Mouse (Mus musculus) yolk sac, embryonic 10.5 days (tissue): ENCODE measurements around the gene Epb41l2.

Experiments
- DNase-seq: peaks from one replicate; pipeline ENCODE4 v3.0.0-alpha.2; 2017; ENCODE audit warnings: low spot score

The Epb41l2 gene

DNA sequence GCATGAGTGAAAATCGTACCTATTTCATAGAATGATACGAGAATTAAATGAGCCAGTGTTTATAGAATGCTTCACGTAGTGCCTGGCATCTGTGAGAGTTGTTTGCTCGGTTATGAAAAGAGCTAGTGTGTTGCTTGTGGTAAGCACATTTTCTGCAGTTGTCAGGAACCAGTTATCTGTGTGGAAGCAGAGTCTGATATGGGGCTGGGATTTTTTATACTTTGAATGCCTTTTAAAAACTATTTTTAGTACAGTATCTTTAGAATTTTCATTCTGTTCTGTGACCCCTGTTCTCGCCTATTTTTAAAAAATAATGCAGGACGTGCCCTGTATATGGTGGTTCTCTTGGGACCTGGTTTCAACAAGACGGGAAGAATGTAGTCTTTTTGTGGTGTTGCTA lies 6.1 kb downstream of the Epb41l2 start:
- DNase-seq = no peak

DNA sequence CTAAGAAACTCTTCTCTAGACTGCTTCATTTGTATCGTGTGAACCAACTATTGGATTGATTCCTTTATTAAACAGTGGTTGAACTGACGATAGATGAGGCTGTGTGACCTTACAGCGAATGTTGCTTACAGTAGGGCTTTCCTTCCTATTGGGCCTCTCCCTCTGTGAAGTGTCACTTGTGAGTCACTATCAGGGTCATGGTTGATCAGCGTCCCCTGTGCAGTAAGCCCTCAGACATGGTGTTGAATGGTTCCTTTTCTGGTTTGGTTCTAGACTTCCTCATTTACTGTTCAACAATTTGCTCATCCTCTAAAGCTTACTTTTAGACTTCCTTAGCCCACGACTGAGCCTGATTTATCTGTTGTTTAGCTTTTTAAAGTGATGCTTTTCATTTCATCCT lies 7.1 kb downstream of the Epb41l2 start:
- no peak for DNase-seq

DNA sequence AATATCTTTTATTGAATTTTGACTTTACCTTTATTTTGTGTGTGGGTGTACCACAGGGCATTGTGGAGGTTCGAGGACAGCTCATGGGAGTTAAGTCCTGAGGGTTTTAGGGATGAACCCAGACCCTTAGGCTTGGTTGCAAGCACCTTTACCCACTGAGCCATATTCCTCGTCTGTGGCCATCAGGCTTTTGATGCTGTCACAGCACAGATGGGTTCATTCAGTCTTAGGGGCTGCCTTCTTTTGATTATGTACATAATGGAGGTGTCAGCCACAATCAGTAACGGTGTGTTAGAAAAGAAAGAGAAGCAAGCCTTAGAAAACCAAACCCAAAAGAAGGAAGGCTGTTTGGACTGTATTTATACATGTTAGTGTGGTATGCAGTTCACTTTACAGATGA lies 9.3 kb downstream of the Epb41l2 start:
- no peak for DNase-seq

DNA sequence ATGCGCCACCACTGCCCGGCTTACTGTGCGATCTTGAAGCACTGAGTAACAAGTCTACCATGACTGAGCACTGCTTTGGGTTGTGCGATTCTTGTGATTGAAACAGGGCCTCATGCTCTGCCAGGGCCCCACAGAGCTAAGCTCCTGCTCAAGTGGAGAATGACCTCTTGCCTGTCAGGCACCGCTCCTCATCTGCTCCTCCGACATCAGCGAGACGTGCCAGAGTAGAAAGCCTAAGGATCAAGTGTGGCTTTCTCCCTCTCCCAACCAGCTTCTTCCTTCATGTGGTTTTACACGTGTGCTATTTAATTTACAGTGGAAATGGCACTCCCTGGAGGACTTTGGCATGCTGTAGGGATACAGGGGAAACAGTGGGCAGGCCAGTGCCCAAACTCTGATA lies 10.1 kb downstream of the Epb41l2 start:
- DNase-seq = no peak

DNA sequence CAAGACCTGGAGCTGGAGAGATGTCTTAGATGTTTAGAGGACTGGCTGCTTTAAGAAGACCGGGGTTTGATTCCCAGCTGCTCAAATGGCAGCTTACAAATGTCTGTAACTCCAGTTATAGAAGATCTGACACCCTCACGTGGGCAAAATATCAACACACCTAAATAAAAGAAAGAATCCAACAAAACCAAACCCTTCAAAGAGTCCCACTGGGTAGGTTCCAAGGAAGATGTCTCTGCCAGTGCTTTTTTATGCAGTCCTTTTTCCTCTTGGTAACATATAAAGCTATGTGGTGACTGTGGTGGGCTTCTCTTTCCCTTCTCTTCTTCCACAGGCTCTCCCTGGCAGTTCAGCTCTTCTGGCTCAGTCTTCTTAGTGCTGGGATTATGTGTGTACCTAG lies 11.7 kb downstream of the Epb41l2 start:
- DNase-seq = no peak

DNA sequence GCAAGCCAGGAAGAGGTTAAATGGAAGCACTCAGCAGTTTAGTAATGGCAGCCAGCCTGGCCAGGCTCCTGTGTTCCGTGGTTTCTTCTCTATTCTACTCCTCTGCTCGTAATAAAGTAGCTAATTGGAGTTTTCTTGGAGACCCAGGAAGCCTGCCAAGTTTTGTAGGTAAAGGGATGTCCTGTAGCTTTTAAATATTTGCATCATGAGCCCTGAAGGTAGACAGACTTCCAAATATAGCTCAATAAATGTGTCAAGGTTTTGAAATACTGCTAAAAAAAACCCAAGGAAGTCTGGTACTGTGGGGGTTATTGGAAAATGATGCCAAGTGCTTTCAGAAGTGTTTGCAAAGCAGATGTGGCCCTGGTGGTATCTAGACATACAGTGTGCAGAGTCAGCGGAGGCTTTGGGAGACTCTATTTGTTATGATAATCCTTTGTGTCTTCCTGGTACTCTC lies 12.3 kb downstream of the Epb41l2 start:
- no peak for DNase-seq

DNA sequence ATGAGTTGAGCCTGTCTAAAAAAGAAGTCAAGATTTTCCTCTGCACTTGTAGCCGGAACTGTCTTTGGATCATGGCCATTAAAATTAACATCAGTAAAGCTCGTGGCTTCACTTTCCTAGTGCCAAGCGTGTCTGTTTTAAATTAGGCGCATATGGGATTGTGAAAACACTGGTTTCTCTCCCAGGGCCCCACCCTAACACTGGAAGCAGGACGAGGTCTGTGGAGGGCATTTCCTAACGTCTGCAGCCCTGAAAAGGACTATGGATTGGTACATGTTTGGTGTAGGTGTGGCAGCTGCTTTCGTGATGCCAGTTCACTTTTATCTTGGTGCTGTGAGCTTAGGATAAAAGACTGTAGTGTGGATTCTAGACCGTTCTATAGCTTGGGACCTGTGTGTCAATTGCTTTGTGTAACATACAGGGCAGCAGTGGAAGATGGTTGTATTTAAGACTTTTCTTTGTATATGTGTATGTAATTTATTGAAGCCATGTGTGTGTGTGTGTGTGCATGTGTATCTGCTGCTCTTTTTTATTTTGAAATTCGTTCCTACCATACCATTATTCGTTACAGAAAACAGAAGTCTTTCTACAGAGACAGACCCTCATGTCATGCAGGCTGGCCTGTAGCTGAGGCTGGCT lies 13.0 kb downstream of the Epb41l2 start:
- no peak for DNase-seq

DNA sequence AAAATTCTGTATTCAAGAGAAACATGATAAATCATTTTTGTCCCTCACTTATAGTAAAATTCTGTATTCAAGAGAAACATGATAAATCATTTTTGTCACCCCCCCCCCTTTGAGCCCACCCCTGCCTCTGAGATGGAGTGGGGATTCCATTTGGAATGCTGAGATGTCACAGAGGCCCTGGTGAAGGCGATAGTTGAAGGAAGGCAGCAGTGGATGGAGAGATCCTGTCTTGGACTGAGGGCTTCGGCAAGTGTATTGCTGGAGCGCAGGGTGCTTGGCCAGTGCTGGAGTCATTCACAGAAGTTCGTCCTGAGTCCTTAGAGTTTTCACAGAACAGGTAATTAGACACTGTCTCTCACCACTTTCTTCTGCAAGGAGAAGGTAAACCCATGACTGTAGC lies 15.4 kb downstream of the Epb41l2 start:
- DNase-seq = no peak

DNA sequence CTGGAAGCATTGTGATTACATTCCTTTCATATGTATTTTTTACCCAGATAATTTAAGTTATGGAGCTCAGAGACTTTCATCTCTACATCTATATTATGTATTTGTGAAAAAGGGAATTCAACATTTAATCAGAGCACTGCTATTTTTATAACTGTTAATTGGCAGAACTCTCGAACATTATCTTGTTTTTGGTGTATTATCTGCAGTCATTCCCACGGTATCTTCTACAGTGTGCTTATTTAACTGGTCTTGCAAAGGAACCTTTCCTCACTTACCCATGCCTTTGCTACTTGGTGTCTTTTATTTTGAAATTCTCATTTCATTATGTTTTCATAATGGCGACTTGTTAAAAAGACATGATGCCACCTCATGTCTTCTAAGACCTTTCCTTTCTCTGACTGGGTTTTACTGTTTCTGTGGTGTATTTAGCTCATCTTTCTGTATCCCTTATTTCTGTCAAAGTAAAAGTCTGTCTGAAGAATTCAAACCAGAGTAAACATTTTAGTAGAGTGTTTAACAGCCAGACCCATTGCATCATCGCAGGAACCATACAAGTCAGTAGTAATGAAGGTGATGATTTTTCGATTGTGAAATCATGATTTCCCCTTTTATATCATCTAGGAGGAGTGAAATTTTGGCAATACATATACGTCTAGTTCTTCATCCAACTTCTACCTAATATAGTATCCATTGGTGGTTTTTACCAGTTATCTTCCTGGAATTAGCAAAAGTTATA lies 21.3 kb downstream of the Epb41l2 start:
- no peak for DNase-seq

DNA sequence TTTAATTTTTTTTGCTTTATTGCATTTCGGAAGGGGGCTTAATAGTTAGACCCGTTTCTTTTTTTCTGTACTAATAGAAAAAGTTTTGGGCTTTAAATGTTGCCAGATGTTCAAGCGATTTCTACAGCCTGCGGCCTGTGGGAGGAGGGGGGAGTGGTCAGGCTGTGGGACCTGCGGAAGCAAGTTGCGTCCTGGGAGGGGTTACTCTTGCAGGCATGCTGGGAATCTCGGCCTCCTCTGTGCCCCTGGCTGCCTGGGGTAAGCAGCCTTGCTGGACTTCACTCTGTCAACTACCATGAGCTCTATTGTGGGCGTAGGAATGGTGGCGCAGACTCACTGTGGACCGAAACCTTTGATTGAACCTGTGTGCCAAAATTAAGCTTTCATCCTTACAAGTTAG lies 22.4 kb downstream of the Epb41l2 start:
- peak; percentile 74 for DNase-seq

DNA sequence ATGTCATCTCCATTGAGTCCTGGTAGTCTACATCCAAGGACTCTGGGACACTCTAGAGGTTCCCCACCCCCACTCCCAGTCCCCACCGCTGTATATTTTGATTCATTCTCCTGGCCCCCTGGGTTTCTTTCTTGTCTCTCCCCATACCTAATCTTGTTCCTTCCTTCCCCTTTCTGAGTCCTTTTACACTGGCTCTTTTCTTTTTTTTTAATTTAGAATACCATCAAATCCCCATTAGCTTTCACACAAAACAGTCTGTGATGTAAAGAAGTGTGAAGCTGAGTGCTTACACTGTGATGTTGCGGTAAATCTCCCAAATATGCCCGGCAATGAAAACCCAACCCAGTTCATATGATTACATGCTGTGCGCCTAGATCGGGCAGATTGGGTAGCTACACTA lies 23.6 kb downstream of the Epb41l2 start:
- no peak for DNase-seq

DNA sequence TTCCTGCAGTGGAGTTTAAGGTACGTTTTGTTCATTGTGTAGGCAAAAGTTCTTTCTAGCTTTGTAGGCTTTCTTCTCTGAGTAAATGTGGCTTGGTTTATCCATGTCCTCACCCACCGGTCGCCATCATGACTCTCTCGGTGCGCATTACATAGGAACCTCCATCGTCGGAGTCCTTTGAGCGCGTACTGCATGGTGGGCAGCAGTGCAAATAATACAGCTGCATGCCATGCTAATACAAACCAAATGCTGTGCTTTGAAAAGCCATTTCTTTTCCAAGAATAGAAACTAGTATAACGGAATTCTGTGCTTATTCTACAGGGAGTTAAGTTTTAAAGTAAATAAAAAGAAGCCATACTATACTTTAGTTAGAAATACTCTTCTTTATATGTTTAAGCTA lies 24.8 kb downstream of the Epb41l2 start:
- no peak for DNase-seq

DNA sequence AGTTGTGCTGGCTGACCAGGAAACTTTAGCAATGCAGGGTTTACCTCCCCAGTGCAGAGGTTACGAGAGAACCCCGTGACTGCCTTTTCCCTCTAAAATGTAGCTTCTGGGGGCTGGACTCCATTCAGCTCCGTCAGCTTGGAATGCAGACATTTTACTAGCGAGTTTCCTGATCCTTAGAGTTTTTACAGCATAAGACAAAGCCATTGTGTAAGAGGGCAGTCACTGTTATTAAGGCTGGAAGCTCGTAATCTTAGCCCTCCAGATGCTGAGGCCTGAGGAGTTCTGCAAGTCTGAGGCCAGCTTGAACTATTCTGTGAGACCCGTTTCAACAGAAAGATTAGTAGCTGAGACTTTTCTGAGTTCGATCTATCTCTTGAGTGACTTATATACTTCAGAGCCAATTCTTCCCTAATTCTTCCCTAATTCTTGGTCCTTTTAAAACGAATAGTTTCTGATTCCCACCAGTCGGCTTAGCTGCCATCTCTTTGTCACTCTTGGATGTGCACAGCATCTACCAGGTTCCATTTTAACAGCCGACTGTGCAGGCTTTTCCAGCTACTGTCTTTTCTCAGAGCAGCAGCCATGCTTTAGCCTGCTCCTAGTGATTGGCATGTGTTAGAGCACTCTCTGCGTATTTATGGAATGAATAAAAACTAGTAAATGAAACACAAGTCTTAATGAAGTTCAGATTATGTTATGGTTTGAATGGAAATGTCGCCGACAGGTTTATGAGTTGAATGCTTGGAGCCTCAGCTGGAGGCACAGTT lies 26.4 kb downstream of the Epb41l2 start:
- no peak for DNase-seq

DNA sequence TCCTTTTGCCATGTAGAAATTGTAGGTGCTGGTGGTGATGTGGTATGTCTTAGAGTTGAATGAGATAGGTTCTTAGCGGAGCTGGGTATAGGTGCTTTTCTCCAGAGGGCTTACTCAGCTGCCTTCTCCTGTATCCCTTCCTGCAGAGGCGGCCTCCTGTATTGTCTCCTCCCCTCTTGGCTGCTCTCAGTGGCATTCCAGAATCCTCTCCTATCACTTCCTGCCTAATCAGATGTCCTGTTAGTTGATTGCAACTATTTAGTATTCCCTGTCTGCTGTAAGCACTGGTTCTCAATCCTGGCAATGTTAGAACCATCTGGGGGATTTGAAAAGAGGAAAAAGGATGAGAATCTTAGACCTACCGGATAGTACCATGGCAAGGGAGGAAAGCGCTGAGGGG lies 27.3 kb downstream of the Epb41l2 start:
- no peak for DNase-seq

DNA sequence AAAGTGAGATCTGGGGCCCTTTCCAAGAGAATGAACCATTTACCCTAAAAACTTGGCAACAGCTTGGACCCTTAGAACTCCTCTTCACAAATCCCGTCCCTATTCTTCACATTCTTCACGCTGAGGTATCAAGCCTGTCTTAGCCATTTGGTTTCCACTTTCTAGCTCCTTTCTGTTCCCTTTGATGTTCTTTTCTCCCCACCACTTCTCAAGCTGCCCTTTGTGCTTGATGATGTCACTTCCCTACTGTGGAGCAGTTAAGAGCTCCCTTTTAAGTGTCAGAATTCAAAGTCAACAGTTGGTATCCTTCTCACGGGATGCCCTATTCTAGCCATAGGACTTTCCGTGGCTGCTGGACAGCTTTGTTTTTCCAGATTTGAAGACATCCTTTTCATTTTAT lies 27.7 kb downstream of the Epb41l2 start:
- DNase-seq = no peak

DNA sequence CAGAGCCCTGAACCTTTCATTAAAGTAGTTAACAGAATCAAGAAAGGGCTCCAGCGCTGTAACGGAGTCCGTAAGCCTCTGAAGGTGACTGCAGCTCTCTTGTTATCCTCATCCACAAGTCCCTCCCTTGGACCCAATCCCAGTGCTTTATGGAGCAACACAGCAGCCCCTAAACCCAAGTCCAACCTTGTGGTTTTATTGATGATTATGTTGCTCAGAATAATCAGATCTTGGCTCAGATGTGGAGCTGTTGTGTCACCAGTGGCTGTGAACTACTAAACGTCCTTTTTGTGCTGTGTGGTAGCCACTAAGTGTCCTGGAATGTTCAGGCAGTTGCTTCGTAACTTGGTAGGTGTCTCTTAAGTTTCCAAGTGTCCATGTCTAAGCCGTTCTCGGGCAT lies 33.2 kb downstream of the Epb41l2 start:
- DNase-seq = no peak

DNA sequence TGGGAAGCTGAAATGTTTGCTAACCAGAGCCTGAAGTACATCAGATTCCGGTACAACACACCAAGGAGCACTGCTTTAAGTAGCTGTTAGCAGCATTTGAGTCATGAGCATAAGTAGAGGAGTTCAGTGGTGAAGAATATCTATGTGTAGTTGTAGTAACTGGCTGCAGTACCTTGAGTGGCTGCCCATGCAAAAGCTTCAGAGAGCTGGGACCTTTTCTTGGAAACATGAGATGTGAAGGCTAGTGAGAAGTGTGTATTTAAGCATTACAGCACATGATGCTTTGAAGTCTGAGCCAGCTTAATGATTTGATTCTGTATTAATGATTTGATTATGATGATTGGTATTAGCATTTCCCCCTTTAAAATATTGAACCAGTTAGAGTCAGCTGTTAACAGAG lies 34.1 kb downstream of the Epb41l2 start:
- no peak for DNase-seq

DNA sequence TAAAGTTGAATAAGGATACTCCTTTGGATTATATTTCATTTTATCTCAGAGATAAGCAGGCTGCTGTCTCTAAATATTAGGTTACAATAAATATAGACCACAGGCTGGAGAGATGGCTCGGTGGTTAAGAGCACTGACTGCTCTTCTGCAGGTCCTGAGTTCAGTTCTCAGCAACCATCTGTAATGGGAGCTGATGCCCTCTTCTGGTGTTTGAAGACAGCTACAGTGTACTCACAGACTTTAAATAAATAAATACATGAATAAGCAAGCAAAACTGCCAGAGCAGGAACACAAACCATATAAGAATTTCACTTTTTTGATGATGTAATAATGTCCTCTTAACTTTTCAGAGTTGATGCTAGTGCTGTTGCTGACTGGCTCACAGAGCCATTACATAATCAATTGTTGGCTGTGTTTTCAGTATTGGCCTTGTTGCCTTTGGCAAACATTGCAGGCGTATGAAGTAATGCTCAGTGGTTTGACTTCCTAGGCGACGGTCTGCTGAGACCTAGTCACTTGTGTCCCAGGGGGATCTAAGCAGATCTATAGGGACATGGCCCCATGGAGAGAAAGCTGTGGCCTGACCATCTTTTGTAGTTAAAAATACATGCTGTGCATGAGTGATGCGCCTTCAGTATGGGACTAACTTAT lies 35.8 kb downstream of the Epb41l2 start:
- DNase-seq = no peak

DNA sequence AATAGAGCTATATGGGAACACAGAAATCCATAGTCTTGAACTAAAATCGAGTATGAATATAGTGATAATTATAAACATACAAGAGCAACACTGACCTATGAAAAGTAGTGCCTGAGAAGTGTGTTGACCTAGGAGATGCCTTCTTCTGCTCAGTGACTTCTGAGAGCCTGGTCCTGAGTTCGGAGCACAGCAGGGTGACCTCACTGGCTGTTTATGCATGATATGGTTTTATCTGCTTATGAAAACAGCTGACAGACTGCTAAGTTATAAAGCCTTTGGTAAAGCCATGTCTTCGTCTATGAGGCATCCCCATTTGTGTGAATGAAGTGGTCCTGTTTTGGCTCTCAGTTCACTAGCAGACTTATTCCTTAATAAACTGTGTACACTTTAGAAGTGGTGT lies 37.3 kb downstream of the Epb41l2 start:
- DNase-seq = no peak

DNA sequence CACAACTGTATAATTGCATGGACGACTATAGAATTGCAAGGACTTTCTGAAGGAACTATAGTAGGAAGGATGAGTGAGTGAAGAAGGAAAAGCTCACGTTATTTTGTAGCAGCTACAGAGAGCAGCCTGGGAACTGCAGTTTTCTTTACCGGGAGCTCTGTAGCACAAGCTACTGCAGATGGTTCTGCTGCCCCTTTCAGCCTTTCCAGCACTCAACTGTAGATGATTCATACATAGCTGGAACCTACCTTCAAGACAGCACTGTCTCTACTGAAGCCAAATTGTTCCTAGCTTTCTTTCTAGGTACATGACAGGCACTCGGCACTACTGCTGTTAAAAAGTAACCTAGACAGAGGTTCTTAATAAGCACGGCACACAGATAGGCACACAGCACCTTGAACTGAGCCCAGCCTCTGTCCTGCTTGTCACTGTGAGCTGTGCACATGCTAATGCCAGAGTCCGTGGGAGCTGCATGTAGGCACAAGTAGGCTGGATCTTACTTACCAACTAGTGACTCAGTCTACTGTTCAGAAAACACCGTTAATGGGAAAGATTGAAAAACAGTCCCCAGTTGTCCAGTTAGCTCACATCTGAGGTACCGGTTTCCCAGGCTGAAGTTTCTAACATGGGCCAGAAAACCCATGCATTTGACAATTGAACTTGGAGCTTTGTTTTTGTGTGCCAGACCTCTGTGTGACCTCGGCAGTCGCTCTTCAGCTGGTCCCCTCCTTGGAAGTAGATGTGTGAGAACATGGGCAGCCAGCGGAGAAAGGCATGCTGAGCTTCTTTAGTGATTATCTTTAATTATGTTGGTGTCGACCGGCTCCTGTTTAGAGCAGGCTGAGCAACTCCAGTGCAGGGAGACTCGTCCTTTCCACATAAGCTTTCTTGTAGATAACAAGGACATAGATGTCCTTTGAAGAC lies 38.4 kb downstream of the Epb41l2 start:
- DNase-seq = peak; percentile 14

DNA sequence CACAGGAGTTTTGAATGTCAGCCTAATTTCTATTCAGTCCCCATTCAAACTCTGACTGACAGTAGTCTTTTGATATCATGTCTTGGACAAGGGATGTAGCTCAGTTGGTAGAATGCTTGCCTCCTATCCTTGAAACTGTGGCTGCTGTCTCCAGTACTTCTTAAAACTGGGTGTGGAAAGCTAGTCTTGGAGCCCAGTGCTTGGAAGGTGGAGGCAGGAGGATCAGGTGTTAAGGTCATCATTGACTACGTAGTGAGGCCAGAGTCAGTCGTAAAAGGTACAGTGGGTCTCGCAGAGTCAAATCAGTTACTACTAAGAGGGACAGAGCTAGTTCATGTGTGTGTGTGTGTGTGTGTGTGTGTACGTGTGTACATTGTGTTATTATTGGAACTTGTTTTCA lies 39.4 kb downstream of the Epb41l2 start:
- DNase-seq = no peak

DNA sequence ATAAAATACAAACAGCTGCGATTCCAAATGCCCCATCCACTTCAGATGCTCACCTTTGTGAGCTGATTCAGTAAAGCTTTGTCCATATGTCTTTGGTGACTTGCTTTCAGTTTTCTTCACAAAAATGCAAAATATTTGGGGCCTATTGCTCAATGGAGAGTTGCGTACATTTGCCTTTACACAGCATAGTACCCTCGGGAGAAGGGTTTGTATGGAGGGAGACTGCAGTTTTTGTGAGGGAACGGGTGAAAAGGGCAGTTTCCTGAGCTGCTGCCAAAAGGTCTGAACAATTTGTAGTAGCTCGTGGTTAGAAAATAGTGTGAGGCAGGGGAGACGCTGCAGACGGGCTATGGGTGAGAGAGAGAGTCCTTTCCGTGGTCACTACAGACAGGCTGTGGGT lies 40.5 kb downstream of the Epb41l2 start:
- no peak for DNase-seq
